ENCODE assay signal across 16 mouse cellular contexts in the genomic region with DNA sequence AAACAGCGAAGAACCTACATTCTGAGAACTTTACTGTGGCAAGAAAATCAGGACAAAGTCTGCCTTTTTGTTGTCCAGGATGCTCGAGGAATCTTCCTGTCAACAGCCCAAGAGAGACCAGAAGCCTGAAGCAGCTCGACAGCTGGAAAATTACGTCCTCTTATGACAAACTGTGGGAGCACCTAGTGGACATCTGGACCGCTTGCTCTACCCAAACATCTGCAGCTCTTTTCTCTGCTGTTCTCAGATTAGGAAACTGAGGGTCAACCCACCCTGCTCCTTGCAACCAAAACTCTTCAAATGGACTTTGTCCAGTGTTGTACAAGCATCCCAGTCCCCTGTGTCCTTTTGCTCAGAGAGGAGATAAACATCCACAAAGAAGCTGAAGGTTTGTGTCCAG. TPM values are rescaled to one million over a fixed set of nuclear protein-coding genes. Genes with fewer than 3 reads are reported as not detected.
DNase-seq lines count a peak whose midpoint lies in the region; ATAC-seq and TF ChIP-seq lines count a peak whose summit lies in the region.
"Had no signal": no experiment of that assay in that cellular context is flagged by ENCODE, and none has a peak within 500 bp of the region (broad histone marks: within the 10 kb centered on the region; RNA-seq: fewer than 3 reads in every experiment).

No protein-coding gene starts in this region.

- H3K4me2 ChIP-seq in lung, postnatal 0 days (replicated peaks; ENCODE audit: low read depth, low read length) = no peak overlapping the region
- H3K4me2 ChIP-seq: embryonic facial prominence, embryonic 15.5 days; hindbrain, embryonic 12.5 days had no signal

- WGBS in lung, postnatal 0 days = 46% methylated on average over 5 of the region's 5 CpGs

- no peak overlapping the region for H3K4me3 ChIP-seq in lung, postnatal 0 days (ENCODE audit: low read depth, low read length)
- no peak overlapping the region for H3K4me3 ChIP-seq in gastrocnemius, adult 2 months
- H3K4me3 ChIP-seq: embryonic facial prominence, embryonic 15.5 days; hindbrain, embryonic 12.5 days had no signal

- 0 out of 2 replicates have a peak, but pooled peaks have one; percentile 31 for TF ChIP-seq CTCF in lung, postnatal 0 days (IDR thresholded peaks at IDR 0.05)
- TF ChIP-seq CTCF in gastrocnemius, adult 2 months (IDR thresholded peaks at IDR 0.05) = no peak

- H3K27ac ChIP-seq in lung, postnatal 0 days (ENCODE audit: low read length) = no peak overlapping the region
- peak overlapping the region; percentile 28 for H3K27ac ChIP-seq in gastrocnemius, adult 2 months
- H3K27ac ChIP-seq: embryonic facial prominence, embryonic 15.5 days; hindbrain, embryonic 12.5 days; macrophage had no signal

- no peak for ATAC-seq in lung, postnatal 0 days
- no peak for ATAC-seq in erythroblast, adult 5-6 weeks (replicated peaks; ENCODE audit: low FRiP score, poor library complexity, severe bottlenecking)
- ATAC-seq: forebrain, embryonic 14.5 days had no signal

- no peak for TF ChIP-seq EP300 in lung, postnatal 0 days (IDR thresholded peaks at IDR 0.05)

- no peaks in the 10 kb centered on the region for H3K4me1 ChIP-seq in lung, postnatal 0 days (ENCODE audit: insufficient read depth, low read depth, low read length)
- H3K4me1 ChIP-seq: embryonic facial prominence, embryonic 15.5 days; hindbrain, embryonic 12.5 days had no signal

- no peaks in the 10 kb centered on the region for H3K27me3 ChIP-seq in lung, postnatal 0 days (replicated peaks; ENCODE audit: insufficient read depth, low read length)
- H3K27me3 ChIP-seq: embryonic facial prominence, embryonic 15.5 days; hindbrain, embryonic 12.5 days had no signal

- no peak overlapping the region for H3K9ac ChIP-seq in lung, postnatal 0 days (replicated peaks; ENCODE audit: low read depth)
- H3K9ac ChIP-seq: embryonic facial prominence, embryonic 15.5 days; hindbrain, embryonic 12.5 days had no signal

- intact Hi-C loops in gastrocnemius, adult 2 months (cut with DNase I) = no loop called here
- intact Hi-C loops in left cerebral cortex, postnatal 4 days (cut with DNase I) = no loop called here

- H3K9me3 ChIP-seq in lung, postnatal 0 days (ENCODE audit: low read length) = no peaks in the 10 kb centered on the region
- H3K9me3 ChIP-seq: embryonic facial prominence, embryonic 15.5 days; hindbrain, embryonic 12.5 days had no signal

- DNase-seq in lung, postnatal 0 days (ENCODE audit: low spot score) = no peak
- DNase-seq in lung, postnatal 14 days = no peak
- DNase-seq in gastrocnemius, adult 2 months = peak; percentile 36
- DNase-seq in heart, adult 8-10 months (ENCODE audit: low spot score) = peak; percentile 63
- peak; percentile 10 for DNase-seq in mesoderm, embryonic 11.5 days (ENCODE audit: low read depth, low spot score)
- no peak for DNase-seq in left cerebral cortex, postnatal 4 days
- DNase-seq: adrenal gland, postnatal 25 days; cerebellum, postnatal 25 days; kidney, adult 18-20 months; midbrain, embryonic 14.5 days; spleen, adult 18-20 months had no signal

- H3K36me3 ChIP-seq in lung, postnatal 0 days (ENCODE audit: insufficient read depth, low read length) = no peaks in the 10 kb centered on the region
- H3K36me3 ChIP-seq: embryonic facial prominence, embryonic 15.5 days; hindbrain, embryonic 12.5 days had no signal

RNA-seq across cellular contexts. Expression of a gene that starts 43.5 kb away (rescaled TPM):
- polyA plus RNA-seq in lung, postnatal 0 days (2015; fragmentation: Nextera tagmentation; extraction: Ambion mirVana) = 0.88 and 2.0 TPM in 2 replicates
- not detected for total RNA-seq in gastrocnemius, adult 2 months (2021)
- 1 to 10 TPM in 1 of 4 experiments, under 1 TPM in 3; 0.30 to 1.0 (median 0.52) TPM for total RNA-seq in heart, adult 8-10 months (2022)
- not detected for total RNA-seq in left cerebral cortex, postnatal 4 days (2021)
- total RNA-seq in erythroblast, adult 5-6 weeks (2015; ENCODE audit: low replicate concordance) = not detected in 2 replicates
- total RNA-seq in erythroblast, adult 5-6 weeks (2017; ENCODE audit: low replicate concordance) = 0.98 TPM in 1 of 2 replicates, not detected in the other
- total RNA-seq: adrenal gland, postnatal 25 days had no signal

Comparison
In these comparisons a context has a peak if more than half of its experiments do, and no peak if none do; other contexts are left out.
1. DNase-seq: peak in gastrocnemius, adult 2 months (single experiment), heart, adult 8-10 months (single experiment) and mesoderm, embryonic 11.5 days (single experiment); none in lung, postnatal 0 days (single experiment), lung, postnatal 14 days (single experiment) and left cerebral cortex, postnatal 4 days (single experiment).